Mouse (Mus musculus) G1E (cell line): Measurements from ENCODE around the gene Tom1l2. TPM values are rescaled to one million over a fixed set of nuclear protein-coding genes. Genes with fewer than 3 reads are reported as not detected.

ENCODE experiments used
- ATAC-seq: 2 replicates; pipeline ENCODE4 v1.8.0; 2016; ENCODE audit warnings: mild to moderate bottlenecking; ENCODE audit not compliant: insufficient number of reproducible peaks, poor library complexity, low FRiP score, severe bottlenecking; ENCODE audit errors: extremely low read depth
- DNase-seq: peaks from one replicate; pipeline ENCODE4 v3.0.0; 2012; ENCODE audit warnings: low spot score
- H3K27me3 ChIP-seq: 2 replicates; pipeline ENCODE4 v1.6.1; 2012; ENCODE audit warnings: mild to moderate bottlenecking, low read length, inconsistent platforms; ENCODE audit not compliant: insufficient read depth
- H3K36me3 ChIP-seq: replicated peaks from 2 replicates; pipeline ENCODE3; 2012; ENCODE audit warnings: mild to moderate bottlenecking, inconsistent platforms
- H3K4me1 ChIP-seq: 2 replicates; pipeline ENCODE4 v1.6.1; 2012; ENCODE audit warnings: low read depth, low read length, inconsistent platforms, mixed read lengths; ENCODE audit not compliant: insufficient read depth
- H3K4me3 ChIP-seq: 2 replicates; pipeline ENCODE4 v1.5.1; 2012; ENCODE audit warnings: low read depth, mild to moderate bottlenecking, inconsistent platforms, low read length, moderate library complexity, mixed read lengths
- H3K9me3 ChIP-seq: replicated peaks from 2 replicates; pipeline ENCODE4 v1.6.1; 2012; ENCODE audit warnings: inconsistent platforms
- CTCF ChIP-seq: IDR thresholded peaks from 2 replicates; pipeline ENCODE4 v1.5.1; 2012; ENCODE audit warnings: low read depth, low read length, inconsistent platforms, mixed read lengths
- GATA1 ChIP-seq: IDR thresholded peaks from 2 replicates; pipeline ENCODE4 v1.6.1; 2012; ENCODE audit warnings: borderline replicate concordance, low read length, inconsistent platforms, mixed read lengths
- GATA2 ChIP-seq: IDR thresholded peaks from 2 replicates; pipeline ENCODE4 v1.6.1; 2012; ENCODE audit warnings: low read depth, low read length, inconsistent platforms, borderline replicate concordance
- POLR2AphosphoS5 ChIP-seq: IDR thresholded peaks from 2 replicates; pipeline ENCODE4 v1.6.1; 2012; ENCODE audit warnings: low read depth, low read length, inconsistent platforms; ENCODE audit not compliant: insufficient replicate concordance
- TAL1 ChIP-seq: conservative IDR thresholded peaks from 2 replicates; pipeline ENCODE4 v1.6.1; 2012; ENCODE audit warnings: low read depth, low read length, inconsistent platforms, mixed read lengths
- polyA plus RNA-seq: library from polyadenylated mRNA; stranded (reverse); fragments of >175 nt; gene quantifications from 2 replicates; pipeline ENCODE4 v1.2.3, GENCODE M21; 2012
- total RNA-seq, 2 experiments: library from RNA; stranded (forward) in 1 of 2; stranded (reverse) in 1 of 2; fragments of 200-1000 nt in 1 of 2; fragments of >200 nt in 1 of 2; fragmentation: Nextera tagmentation in 1 of 2; gene quantifications; 2 replicates each; pipeline ENCODE4 v1.2.3; 2014 to 2017

The Tom1l2 gene
- total and polyA plus RNA-seq, 3 experiments: 7.8 to 24.8 (median 20.9) TPM

GRCm38 (mm10) chr11:60366239-60367019, 13.7 kb upstream of the Tom1l2 start:
- no peak for ATAC-seq
- no peak overlapping the region for H3K4me3 ChIP-seq
- H3K27me3 ChIP-seq: peaks cover 65% of the 10 kb centered on the region
- peaks cover 12% of the 10 kb centered on the region; the same call in 1 of the 2 replicates for H3K4me1 ChIP-seq
- no peaks in the 10 kb centered on the region for H3K36me3 ChIP-seq
- H3K9me3 ChIP-seq: no peaks in the 10 kb centered on the region
- TF ChIP-seq GATA1 (no peak), CTCF (no peak), POLR2AphosphoS5 (no peak), TAL1 (no peak), GATA2 (no peak)
- no peak for DNase-seq

- Histone ChIP-seq H3K9me3 (no peaks in the 10 kb centered on the region), H3K4me3 (no peak overlapping the region), H3K4me1 (no peaks in the 10 kb centered on the region), H3K27me3 (peaks cover 41% of the 10 kb centered on the region), H3K36me3 (no peaks in the 10 kb centered on the region)
- no peak for ATAC-seq
- TF ChIP-seq GATA1 (no peak), POLR2AphosphoS5 (no peak)
- no peak for DNase-seq
Measured at GRCm38 (mm10) chr11:60360631-60361201, 8.0 kb upstream of the Tom1l2 start.

GRCm38 (mm10) chr11:60359936-60360335, 7.2 kb upstream of the Tom1l2 start:
- TF ChIP-seq POLR2AphosphoS5: no peak
- Histone ChIP-seq H3K4me1 (no peaks in the 10 kb centered on the region), H3K36me3 (no peaks in the 10 kb centered on the region), H3K4me3 (no peak overlapping the region), H3K9me3 (no peaks in the 10 kb centered on the region), H3K27me3 (peaks cover 33% of the 10 kb centered on the region)
- ATAC-seq (no peak), DNase-seq (no peak)

- TF ChIP-seq CTCF (no peak), GATA2 (no peak), GATA1 (no peak), POLR2AphosphoS5 (no peak), TAL1 (no peak)
- H3K4me1 ChIP-seq: no peaks in the 10 kb centered on the region
- H3K27me3 ChIP-seq: peaks cover 25% of the 10 kb centered on the region
- DNase-seq (no peak), ATAC-seq (no peak)
- H3K36me3 ChIP-seq: no peaks in the 10 kb centered on the region
- no peak overlapping the region for H3K4me3 ChIP-seq
- H3K9me3 ChIP-seq: no peaks in the 10 kb centered on the region
Measured at GRCm38 (mm10) chr11:60359138-60359537, 6.4 kb upstream of the Tom1l2 start.

- no peak overlapping the region for H3K4me3 ChIP-seq
- TF ChIP-seq GATA2 (no peak), POLR2AphosphoS5 (no peak), TAL1 (no peak), CTCF (no peak), GATA1 (no peak)
- peaks cover 19% of the 10 kb centered on the region for H3K27me3 ChIP-seq
- DNase-seq (no peak), ATAC-seq (no peak)
- H3K9me3 ChIP-seq: no peaks in the 10 kb centered on the region
- peaks cover 6% of the 10 kb centered on the region for H3K4me1 ChIP-seq
- no peaks in the 10 kb centered on the region for H3K36me3 ChIP-seq
Measured at GRCm38 (mm10) chr11:60358548-60358947, 5.8 kb upstream of the Tom1l2 start.

GRCm38 (mm10) chr11:60357116-60357515, 4.4 kb upstream of the Tom1l2 start:
- no peak overlapping the region for H3K4me3 ChIP-seq
- H3K4me1 ChIP-seq: peaks cover 14% of the 10 kb centered on the region
- peaks cover 13% of the 10 kb centered on the region for H3K27me3 ChIP-seq
- ATAC-seq: no peak
- no peak for DNase-seq
- TF ChIP-seq GATA2: no peak
- no peak for TF ChIP-seq POLR2AphosphoS5
- no peak for TF ChIP-seq GATA1
- TF ChIP-seq TAL1: no peak
- TF ChIP-seq CTCF: no peak
- no peaks in the 10 kb centered on the region for H3K36me3 ChIP-seq
- H3K9me3 ChIP-seq: no peaks in the 10 kb centered on the region
